Mouse (Mus musculus) adrenal gland, adult 18-20 months (tissue): ENCODE measurements at regions not wholly inside any gene's neighbourhood (a gene's known extent, or its start where the extent isn't known, plus 50 kb on each side); places are given as distances from the start of the nearest gene placed in this dataset.

Source experiments
- DNase-seq, 2 experiments: peaks; one replicate each; pipeline ENCODE4 v3.0.0; 2021 to 2022; ENCODE audit warnings: low spot score in 2 of 2

DNA sequence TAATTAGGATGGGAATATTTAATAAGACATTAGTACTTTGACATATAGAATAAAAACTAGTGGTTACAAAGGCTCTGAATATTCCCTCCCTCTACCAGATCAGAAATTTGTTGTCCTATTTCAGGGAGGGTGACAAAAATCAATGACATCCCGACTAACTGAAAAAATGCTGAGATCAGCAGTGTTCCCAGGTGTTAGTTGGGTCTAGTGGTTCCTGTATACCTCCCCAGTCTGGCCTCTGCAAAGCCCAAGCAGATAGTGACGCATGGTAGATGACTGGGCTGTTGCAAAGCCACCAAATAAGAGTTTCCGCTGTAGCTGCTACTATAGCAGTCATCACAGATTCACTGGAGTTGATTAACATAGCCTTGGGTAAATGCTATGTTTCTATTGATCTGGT is 59.9 kb upstream of the Gm4791 start:
- no peak for DNase-seq

DNA sequence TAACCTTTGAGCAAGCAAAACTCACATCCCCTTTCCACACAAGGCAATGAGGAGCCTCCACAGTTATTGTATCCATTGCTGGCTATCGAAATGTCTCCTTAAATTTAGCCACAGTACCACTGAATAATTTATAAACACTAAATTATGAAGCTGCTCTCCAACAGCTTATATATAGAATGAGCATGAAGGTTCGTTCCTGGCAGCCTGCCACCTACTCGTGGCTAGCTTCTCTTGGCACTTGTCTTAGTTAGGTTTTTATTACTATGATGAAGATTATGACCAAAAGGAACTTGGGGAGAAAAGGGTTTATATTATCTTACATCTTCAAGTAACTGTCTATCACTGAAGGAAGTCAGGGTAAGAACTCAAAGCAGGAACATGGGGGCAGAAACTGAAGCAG is 72.9 kb upstream of the Gm4791 start:
- no peak for DNase-seq

DNA sequence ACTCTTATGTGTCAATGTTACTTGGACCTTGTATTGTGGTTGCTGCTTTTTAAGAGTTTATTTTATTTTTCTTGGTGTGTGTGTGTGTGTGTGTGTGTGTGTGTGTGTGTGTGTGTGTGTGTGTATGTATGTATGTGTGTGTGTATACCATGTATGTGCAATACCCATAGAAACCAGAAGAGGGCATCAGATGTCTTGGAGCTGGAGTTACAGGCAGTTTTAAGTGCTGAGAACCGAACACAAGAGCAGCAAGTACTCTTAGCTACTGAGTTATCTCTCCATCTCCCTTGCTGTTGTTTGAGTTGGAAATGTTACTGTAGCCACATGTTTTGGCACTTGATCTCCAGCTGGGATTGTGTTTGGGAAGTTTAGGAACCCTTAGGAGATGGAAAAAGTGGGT is 78.5 kb upstream of the Gm4791 start:
- DNase-seq: no peak

DNA sequence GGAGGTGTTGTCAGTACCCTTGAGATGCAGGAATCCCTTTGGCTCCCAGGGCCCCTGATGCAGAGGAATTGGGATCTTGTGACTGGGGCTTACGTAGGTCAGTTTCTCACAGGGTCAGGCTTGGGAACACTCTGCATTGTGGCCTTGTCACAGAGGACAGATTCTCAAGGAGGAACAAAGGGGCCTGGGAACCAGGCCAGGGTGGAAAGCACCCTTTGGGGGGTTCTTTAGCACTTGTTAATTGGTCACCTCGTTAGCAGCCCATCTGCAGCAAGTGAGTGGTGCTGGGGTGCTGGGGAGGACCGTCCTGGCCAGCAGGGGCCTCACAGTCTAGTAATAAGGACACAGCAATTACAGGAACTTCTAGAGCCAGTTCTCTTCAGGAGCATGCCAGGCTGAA is 85.3 kb upstream of the Gm4791 start:
- no peak for DNase-seq

DNA sequence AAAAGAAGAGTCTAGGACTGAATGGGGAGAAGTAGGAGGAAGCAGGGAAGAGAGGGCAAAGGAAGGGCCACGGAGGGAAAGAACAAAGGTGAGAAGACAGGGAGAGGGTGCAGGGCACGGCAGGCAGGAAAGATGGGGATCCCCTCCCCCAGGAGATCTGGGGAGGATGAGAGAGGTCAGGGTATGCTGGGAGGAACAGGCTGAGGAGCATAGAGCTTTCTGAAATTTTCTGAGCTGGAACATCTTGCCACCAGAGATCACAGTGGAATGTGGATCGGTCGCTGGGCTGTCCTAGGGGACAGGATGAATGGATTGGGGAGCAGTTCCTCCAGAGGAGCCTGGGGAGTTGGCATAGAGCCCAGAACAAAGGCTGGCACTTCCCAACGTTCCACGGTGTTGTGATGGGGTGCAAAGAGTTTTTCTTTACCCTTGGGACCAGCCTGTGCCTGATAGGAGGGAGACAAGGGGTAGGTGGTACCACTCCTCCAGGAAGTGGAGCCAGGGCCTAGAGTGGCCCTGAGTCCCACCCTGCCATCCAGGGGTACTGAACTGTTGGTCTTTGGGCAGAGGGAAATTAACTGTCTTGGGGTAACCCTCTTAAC is 89.0 kb upstream of the Gm4791 start:
- no peak for DNase-seq

DNA sequence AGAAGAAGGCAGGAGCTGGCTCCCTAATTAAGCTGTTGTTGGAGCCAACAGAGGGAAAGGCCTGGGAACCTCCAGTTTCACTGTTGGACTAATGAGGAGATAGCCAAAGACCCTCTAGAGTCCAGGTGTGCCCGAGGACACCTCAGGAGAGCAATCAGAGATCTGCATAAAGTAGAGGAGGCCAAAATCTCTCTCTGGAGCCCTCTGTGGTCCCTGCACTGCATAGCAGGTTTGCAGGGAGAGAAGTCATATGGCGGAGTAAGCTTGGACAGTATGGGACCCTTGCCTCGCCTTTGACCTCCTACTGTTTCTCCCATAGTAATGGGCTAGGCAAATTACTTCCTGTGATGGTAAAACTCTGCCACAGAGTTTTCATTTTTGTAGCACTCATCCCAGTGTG is 93.5 kb upstream of the Gm4791 start:
- DNase-seq: no peak

DNA sequence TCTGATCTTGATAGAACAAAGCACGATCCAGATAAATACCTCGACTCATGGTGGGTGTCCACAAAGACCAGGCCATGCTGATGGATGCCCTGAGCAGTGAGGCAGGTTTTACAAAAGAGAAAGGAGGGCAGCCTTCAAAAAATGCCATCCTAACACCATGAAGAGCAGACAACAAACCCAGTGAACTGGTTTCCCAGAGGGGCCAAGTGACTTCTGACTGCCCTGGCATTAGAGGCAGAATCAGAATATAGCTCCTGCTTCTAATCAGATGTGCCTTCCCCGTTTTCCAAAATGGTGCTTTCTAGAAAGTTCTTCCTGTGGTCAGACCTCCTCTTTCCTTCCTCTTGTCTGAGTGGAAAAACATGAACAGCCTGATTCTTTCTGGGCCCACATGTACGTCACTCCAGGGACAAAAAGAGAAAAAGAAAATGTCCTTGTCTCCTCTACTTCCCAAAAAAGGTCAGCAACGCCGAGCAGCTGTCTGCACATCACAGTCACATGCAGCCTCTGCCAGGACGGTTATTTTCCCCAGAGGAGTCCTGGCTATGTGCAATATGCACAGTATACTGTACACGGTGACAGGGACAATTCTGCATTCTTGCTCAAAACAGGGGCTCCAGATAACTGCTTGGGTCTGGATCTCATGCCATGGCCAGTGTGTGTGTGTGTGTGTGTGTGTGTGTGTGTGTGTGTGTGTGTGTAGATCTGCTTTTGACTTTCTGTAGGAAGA is 94.9 kb upstream of the Gm4791 start:
- DNase-seq: no peak

DNA sequence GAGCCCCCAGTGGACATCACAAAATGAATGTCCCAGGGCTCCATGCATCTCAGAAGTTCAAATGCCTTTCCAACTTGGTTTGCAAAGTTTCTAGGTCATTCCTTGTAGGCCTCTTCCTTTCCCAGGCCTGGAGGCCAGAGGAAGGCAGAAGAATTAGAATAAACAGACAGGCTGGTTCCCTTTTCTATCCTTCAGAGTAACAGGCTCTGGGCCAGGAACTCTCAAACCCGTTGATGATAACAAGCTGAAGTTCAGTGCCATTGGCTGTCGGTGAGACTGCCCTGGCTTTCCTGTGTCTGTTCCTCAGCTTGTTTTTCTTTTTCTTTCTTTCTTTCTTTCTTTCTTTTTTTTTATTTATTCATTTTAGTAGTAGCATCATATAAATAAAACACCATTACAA is 99.3 kb upstream of the Gm4791 start:
- no peak for DNase-seq

DNA sequence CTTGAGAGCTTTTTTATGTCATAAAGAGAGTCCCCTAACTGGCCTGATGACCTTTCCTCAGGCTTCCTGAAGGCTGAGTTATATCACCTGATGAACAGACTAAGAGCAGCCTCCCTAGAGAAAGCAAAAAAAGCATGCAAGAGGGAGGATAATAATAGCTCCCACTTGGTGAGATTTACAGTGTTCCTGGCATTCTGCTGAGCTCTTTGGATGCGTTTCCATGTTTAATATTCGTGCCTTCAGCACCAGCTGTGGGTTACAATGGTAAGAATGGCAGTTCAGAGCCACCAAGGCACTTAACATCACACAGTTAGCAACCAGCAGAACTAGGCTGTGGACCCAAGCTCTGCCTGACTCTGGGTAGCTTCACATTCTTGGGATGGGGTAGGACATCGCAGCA is 100.4 kb upstream of the Gm4791 start:
- no peak for DNase-seq

DNA sequence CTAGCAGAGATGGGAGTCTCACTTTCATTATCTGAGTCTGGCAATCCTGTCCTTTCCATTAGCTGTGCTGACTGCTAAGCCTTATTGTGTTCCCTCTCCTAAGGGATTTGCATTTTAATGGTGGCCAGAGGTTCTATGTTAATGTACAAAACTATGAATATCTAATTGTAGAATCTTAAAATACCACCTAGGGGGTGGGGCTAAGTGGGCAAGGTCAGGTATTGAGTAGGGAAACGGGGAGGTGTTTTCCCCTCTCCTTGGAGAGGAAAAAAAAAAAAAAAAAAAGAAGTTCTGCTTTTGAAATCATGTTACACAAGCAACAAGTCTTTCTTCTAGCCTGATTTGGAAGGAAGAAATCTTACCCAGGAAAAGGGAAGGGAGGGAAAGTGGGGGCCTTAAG is 106.7 kb upstream of the Gm4791 start:
- DNase-seq: no peak

DNA sequence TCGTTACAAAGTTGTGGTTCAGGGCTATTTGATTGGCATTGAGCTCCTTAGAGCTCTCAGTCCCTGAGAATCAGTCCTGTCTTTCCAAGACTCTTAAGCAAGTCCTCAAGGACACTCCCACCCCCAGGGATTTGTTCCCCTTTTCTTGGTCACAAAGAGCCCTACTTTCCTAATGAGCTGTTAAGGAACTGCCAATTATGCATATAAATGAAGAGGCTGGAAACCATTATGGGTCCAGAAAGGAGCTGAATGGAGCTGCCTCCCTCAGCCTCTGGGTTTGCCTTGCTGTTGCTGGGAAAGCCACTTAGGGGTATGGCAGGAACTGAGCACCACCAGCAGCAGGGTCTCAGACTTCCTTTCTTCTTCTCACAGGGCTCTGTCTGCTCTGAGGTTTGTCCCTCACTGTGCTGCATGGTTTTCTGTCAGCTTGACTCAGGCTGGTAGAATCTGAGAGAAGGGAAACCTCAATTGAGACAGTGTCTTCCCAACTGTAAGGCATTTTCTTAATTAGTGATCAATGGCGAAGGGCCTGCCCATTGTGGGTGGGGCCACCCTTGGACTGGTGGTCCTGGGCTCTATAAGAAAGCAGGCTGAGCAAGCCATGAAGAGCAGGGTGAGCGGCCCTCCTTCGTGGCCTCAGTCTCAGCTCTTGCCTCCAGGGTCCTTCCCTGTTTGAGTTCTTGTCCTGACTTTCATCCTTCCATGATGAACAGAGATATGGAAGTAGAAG is 108.4 kb upstream of the Gm4791 start:
- no peak for DNase-seq

DNA sequence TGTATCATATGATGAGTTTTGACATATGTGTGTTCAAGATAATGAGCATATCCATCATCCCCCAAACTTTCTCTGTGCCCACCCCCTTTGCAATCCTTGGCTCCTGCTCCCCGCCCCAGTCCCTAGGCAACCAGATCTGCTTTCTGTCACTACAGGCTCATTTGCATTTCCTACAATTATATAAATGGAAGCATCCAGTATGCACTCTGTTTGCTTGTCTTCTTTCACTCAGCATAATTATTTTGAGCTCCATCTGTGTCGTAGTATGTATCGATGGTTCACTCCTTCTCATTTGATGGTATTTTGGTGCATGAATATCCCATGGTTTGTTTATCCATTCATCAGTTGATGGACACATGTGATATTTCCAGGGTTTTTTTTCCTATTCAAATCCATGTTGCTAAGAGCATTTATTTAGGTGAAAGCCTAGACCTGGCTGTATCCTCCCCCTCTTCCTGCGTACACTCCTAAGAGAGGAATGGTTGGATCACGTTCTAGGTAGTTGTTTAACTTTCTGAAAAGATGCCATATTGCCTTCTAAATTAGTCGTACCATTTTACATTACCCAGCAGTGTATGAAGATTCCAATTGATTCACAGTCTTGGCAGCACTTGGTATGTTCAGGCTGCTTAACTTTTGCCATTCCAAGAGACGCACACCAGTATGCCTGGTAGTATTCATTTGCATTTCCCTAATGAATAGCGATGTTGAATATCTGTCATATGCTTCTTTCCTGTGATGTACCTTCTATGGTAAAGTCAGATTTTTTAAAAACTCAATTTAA is 127.1 kb upstream of the Gm4791 start:
- DNase-seq: no peak

DNA sequence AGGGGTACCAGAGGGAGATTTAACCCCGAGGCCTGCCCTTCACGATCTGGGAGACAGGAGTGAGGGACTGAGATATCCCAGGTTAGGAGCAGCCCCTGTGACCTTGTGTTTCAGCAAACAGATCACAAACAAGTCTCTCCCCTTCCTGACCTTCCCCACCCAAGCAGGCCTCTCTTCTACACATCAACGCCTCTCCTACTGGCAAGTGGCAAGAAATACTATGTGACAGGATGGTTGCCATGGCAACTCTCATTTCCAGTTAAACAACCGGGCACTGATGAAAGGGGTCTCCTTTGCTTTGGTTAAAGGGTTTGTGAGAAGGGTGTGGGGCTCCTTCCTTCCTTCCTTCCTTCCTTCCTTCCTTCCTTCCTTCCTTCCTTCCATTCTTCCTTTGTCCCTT is 134.6 kb upstream of the Gm4791 start:
- no peak for DNase-seq

DNA sequence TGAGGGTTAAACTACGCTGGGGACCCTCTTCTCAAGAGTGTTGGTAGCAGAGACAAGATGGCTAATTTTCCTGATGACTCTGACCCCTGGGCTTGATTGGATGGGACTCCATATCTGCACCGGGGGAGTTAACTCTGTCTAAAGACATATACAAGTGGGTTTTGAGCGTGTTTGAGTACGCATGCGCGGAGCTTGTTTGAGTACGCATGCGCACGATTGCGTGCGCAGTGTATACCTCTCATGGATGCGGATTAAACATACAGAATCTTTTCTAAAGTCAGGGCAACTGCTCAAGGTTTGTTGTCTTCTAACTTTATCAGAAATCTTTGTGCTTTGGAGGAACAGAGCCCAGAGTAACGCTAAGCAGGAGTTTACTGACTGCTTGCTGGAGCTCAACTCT is 146.8 kb upstream of the Gm4791 start:
- no peak for DNase-seq

DNA sequence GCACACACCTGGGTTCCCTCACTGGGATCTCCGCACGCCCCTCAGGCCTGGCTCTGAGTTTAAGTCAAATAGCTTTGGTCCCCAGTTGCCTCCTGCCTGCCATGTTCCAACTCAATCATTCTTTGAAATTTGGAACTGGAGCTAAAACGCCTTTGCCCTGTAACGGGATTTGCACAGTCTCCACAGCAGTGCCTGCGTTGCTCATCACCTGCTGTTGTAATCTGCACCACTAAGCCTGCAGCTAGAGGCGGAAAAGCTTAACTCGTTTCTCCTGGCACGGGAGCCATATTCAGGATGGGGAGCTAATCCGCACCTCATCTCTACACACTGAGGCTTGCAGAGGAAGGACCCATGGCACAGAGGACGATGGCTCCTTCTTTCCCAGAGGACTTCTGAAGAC is 147.2 kb upstream of the Gm4791 start:
- DNase-seq: no peak

DNA sequence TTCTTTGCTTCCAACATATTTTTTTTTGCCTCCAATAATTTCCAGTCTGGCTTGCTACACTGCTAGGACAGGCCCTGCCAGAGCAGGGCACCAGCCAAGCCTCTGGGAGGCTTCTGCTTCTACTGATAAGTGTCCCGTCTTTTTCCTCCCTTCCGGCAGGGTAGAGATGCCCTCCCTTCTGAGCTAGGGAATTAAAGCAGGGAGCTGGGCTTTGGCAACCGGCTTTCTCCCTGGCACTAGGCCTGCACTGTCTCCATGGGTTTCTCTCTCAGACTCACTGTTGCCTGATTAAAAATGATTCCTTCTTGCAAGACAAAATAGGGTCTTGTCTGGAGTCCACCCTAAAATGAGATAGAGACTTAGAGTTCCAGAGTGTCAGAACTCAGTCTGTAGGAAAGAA is 153.3 kb upstream of the Gm4791 start:
- DNase-seq: no peak

DNA sequence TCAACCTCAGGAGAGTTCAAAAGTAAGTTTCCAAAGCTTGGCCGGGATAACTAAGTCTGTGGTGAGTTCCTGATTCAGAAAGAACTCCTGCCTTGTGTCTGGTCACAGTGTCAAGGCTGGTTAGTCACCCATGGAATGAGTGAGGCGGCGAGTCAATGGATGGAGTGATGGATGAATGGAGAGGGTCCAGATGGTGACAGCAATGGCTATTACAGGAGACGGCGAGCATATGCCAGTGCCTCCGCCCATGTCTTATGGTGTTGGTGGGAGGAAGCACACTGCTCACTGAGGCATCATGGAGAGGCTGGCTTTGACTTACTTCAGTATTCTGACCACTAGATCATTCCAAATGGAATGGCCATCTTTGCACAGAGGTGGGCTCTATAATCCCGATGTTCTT is 154.8 kb upstream of the Gm4791 start:
- no peak for DNase-seq

DNA sequence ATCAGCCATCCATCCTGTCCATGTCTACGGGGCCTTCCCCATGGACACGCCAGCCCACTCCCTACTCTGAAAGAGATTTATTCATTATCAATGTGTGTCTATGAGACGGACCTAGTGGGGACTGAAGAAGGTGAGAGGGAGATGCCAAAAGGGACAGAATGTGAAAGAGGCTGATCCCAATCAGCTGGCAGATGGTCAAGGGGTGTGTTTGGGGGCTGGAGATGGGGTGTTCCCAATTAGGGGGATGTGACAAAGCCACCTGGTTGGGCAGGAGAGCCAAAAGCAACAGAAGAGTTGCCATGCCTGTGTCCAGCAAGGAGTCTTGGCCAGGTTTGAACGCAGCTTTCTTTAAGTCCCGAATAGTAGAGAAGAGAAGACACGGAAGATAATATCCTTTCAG is 157.0 kb upstream of the Gm4791 start:
- DNase-seq: no peak

DNA sequence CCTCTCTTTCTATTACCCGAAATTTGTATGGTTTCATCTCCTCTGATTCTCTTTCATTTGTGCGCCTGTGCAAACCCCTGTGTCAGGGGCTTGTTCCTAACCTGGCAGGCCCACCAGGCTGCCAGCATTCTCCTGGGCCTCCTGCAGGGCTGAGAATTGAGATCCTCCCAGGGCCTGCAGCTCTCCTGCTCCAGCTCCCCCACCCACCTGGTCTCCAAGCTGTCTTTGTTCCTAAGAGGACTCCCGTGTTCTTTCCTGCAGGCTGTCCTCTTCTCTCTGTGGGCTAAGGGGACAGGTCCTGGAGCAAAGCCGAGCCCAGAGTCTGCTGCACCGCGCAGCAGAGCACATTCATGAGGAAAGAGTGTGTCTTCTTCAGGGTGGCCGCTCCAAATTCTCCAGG is 163.3 kb upstream of the Gm4791 start:
- DNase-seq: no peak

DNA sequence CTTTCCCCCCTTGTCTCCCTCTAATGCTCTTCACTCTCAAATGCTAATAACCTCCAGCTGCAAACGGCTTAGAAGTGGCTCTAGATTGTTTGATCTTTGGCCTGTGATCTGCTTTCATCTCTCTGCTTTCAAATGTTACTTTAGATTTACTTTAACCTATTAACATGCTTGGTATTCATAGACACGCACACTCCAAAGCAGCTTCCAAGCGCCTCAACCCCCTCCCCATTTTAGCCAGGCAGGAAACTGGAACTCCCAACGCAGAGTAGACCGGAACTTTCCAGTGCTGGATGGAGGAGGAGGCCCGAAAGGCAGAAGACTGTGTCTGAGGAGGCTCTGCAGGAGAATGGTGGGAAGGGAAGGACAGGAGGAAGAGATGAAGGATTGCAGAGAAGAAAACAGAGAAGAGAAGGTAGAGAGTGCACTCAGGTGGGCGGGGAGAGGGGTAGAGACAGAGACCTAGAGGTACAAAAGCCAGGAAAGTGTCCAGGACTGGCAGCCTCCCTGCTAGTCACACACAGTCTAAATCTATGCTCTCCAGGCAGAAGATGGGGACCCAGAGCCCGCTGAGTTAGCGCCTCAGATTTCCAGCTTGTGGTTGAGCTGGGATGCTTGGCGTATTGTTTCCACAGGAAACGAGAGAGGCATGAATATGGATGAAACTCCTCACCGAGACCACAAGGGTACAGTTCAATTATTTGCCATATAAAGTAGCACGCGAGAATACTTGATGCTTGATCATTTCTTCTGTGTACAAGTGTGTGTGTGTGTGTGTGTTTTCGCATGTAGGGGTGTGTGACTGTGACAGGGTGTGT is 167.6 kb upstream of the Gm4791 start:
- no peak for DNase-seq

DNA sequence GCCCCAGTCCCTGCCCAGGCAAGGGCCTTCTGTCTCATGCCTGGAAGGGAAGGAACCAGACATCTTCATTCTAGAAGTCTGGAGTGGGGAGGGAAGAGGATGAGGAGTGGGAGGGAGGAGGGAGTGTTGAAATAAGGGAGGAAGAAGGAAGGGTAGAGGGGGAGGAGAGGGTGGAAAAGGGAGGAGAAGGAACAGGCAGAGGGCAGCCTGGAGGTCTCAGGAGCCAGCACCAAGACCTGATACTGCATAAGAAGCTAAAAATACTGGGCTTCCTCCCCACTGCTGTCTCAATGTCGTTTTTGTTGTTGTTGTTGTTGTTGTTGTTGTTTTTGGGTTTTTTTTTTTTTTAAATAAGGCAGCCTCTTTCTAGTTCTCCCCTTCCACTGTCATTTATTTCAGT is 168.2 kb upstream of the Gm4791 start:
- DNase-seq: no peak
